Mouse (Mus musculus) frontal cortex, adult (tissue): Measurements from ENCODE around the gene Erc1.

ENCODE experiments used
- ATAC-seq: cut with Nextera tagmentation; 2 replicates; pipeline ENCODE4 v1.9.2; 2017; ENCODE audit warnings: mild to moderate bottlenecking, moderate library complexity, mixed read lengths; ENCODE audit not compliant: low TSS enrichment

Erc1 gene

GRCm38 (mm10) chr6:119808726-119809505, 39.1 kb downstream of the Erc1 start:
- peak; percentile 91 for ATAC-seq

GRCm38 (mm10) chr6:119803239-119803638, 44.7 kb downstream of the Erc1 start:
- no peak for ATAC-seq

GRCm38 (mm10) chr6:119796911-119797486, 51.0 kb downstream of the Erc1 start:
- peak; percentile 97 for ATAC-seq

GRCm38 (mm10) chr6:119796291-119796690, 51.7 kb downstream of the Erc1 start:
- 0 out of 2 replicates have a peak, but pooled peaks have one; percentile 26 for ATAC-seq

GRCm38 (mm10) chr6:119792562-119792961, 55.4 kb downstream of the Erc1 start:
- ATAC-seq = no peak

- ATAC-seq = no peak
Measured at GRCm38 (mm10) chr6:119782416-119782815, 65.6 kb downstream of the Erc1 start.

- no peak for ATAC-seq
Measured at GRCm38 (mm10) chr6:119781109-119781508, 66.9 kb downstream of the Erc1 start.

GRCm38 (mm10) chr6:119768778-119769177, 79.2 kb downstream of the Erc1 start:
- ATAC-seq = no peak

GRCm38 (mm10) chr6:119764355-119764754, 83.6 kb downstream of the Erc1 start:
- no peak for ATAC-seq

GRCm38 (mm10) chr6:119759866-119760265, 88.1 kb downstream of the Erc1 start:
- no peak for ATAC-seq

- ATAC-seq = no peak
Measured at GRCm38 (mm10) chr6:119758490-119758889, 89.5 kb downstream of the Erc1 start.

GRCm38 (mm10) chr6:119757796-119758195, 90.2 kb downstream of the Erc1 start:
- no peak for ATAC-seq

- no peak for ATAC-seq
Measured at GRCm38 (mm10) chr6:119755866-119756265, 92.1 kb downstream of the Erc1 start.

GRCm38 (mm10) chr6:119749093-119749635, 98.8 kb downstream of the Erc1 start:
- no peak for ATAC-seq

- no peak for ATAC-seq
Measured at GRCm38 (mm10) chr6:119741861-119742260, 106.1 kb downstream of the Erc1 start.

- peak; percentile 85 for ATAC-seq
Measured at GRCm38 (mm10) chr6:119740541-119740940, 107.4 kb downstream of the Erc1 start.

GRCm38 (mm10) chr6:119738638-119739375, 109.2 kb downstream of the Erc1 start:
- ATAC-seq = no peak

- no peak for ATAC-seq
Measured at GRCm38 (mm10) chr6:119737716-119738115, 110.3 kb downstream of the Erc1 start.

- ATAC-seq = no peak
Measured at GRCm38 (mm10) chr6:119735937-119736336, 112.0 kb downstream of the Erc1 start.

GRCm38 (mm10) chr6:119731155-119731554, 116.8 kb downstream of the Erc1 start:
- no peak for ATAC-seq

GRCm38 (mm10) chr6:119715234-119715633, 132.7 kb downstream of the Erc1 start:
- no peak for ATAC-seq

GRCm38 (mm10) chr6:119713961-119714360, 134.0 kb downstream of the Erc1 start:
- ATAC-seq = no peak
